Mouse (Mus musculus) stomach, embryonic 14.5 days (tissue): ENCODE measurements at regions not wholly inside any gene's neighbourhood (a gene's known extent, or its start where the extent isn't known, plus 50 kb on each side); places are given as distances from the start of the nearest gene placed in this dataset.

ENCODE experiments used
- ATAC-seq: fragments of 200-750 bp; cut with Nextera tagmentation; 2 replicates; pipeline ENCODE4 v1.8.0; 2017; ENCODE audit warnings: low read depth, moderate TSS enrichment; ENCODE audit not compliant: insufficient number of reproducible peaks, insufficient read depth, low FRiP score
- H3K27ac ChIP-seq: fragments of 300-500 bp; sonication (generic); 2 replicates; pipeline ENCODE4 v1.5.1; 2014; ENCODE audit warnings: mild to moderate bottlenecking, low read length, moderate library complexity, mixed read lengths
- H3K27me3 ChIP-seq: fragments of 300-500 bp; sonication (generic); 2 replicates; pipeline ENCODE4 v1.6.1; 2014; ENCODE audit warnings: low read length, control low read depth, mixed read lengths; ENCODE audit not compliant: control insufficient read depth, insufficient read depth
- H3K36me3 ChIP-seq: fragments of 300-500 bp; sonication (generic); 2 replicates; pipeline ENCODE4 v1.6.1; 2014; ENCODE audit warnings: mild to moderate bottlenecking, control low read depth, low read length, moderate library complexity, mixed read lengths; ENCODE audit not compliant: control insufficient read depth, insufficient read depth
- H3K4me1 ChIP-seq: fragments of 300-500 bp; sonication (generic); 2 replicates; pipeline ENCODE4 v1.6.1; 2014; ENCODE audit warnings: low read length, control low read depth, mixed read lengths; ENCODE audit not compliant: control insufficient read depth, insufficient read depth
- H3K4me2 ChIP-seq: fragments of 300-500 bp; sonication (generic); replicated peaks from 2 replicates; pipeline ENCODE4 v1.6.1; 2014; ENCODE audit warnings: low read depth, low read length, control low read depth
- H3K4me3 ChIP-seq: fragments of 300-500 bp; sonication (generic); 2 replicates; pipeline ENCODE4 v1.5.1; 2014; ENCODE audit warnings: low read depth, low read length, control low read depth
- H3K9ac ChIP-seq: fragments of 300-500 bp; sonication (generic); replicated peaks from 2 replicates; pipeline ENCODE4 v1.6.1; 2014; ENCODE audit warnings: low read depth, mild to moderate bottlenecking, control low read depth, low read length, moderate library complexity, mixed read lengths
- H3K9me3 ChIP-seq: fragments of 300-500 bp; sonication (generic); 2 replicates; pipeline ENCODE4 v1.6.1; 2016; ENCODE audit warnings: low read depth, low read length, control low read depth; ENCODE audit not compliant: control insufficient read depth
- WGBS: fragments of 180-500 bp; shearing (Covaris S2); extraction: QIAGEN DNeasy Blood & Tissue Kit; methylation state at CpG from one replicate; pipeline ENCODE4 v1.1.7; 2014; 5-methylcytosine and 5-hydroxymethylcytosine counted together

- H3K27ac ChIP-seq: 0 out of 2 replicates have a peak overlapping the region, but pooled peaks have one; percentile 21
- no peaks in the 10 kb centered on the region for H3K9me3 ChIP-seq
- WGBS: 33% methylated on average over 11 of the region's 11 CpGs
- no peaks in the 10 kb centered on the region for H3K27me3 ChIP-seq
- no peak for ATAC-seq
- H3K4me3 ChIP-seq: no peak overlapping the region
- H3K4me2 ChIP-seq: no peak overlapping the region
- no peak overlapping the region for H3K9ac ChIP-seq
- no peaks in the 10 kb centered on the region for H3K36me3 ChIP-seq
- H3K4me1 ChIP-seq: 0 out of 2 replicates have a peak, but pooled peaks cover 4% of the 10 kb centered on the region
Observed at GRCm38 (mm10) chr5:136637872-136638271, 55.1 kb upstream of the Myl10 start.

- H3K36me3 ChIP-seq: no peaks in the 10 kb centered on the region
- H3K4me3 ChIP-seq: no peak overlapping the region
- no peaks in the 10 kb centered on the region for H3K9me3 ChIP-seq
- no peak for ATAC-seq
- WGBS: 87% methylated on average over 4 of the region's 5 CpGs
- no peaks in the 10 kb centered on the region for H3K27me3 ChIP-seq
- H3K9ac ChIP-seq: no peak overlapping the region
- H3K4me1 ChIP-seq: 0 out of 2 replicates have a peak, but pooled peaks cover 4% of the 10 kb centered on the region
- no peak overlapping the region for H3K27ac ChIP-seq
- H3K4me2 ChIP-seq: no peak overlapping the region
Observed at GRCm38 (mm10) chr5:136640871-136641619, 51.9 kb upstream of the Myl10 start.

DNA sequence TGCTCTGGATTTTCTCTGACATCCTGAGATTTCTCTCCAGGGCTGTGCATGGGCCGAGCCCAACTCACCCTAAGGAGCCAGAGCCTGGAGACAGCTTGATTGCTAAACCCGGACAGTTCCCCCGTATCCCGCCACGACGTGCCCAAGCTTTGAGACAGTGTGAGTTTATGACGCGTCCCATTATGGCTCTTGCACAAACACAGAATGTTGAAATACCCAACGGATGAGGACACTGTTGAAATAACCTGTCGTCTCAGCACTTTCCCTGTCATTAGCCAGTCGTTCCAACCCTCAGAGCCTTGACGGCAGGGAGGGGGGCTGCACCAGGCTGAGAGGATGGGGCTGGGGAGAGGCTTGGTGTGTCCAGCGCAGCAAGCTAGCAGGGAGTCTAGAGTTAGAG is 50.7 kb upstream of the Myl10 start:
- Histone ChIP-seq H3K4me3 (no peak overlapping the region), H3K27me3 (no peaks in the 10 kb centered on the region), H3K4me1 (0 out of 2 replicates have a peak, but pooled peaks cover 4% of the 10 kb centered on the region), H3K9ac (no peak overlapping the region), H3K9me3 (no peaks in the 10 kb centered on the region), H3K36me3 (no peaks in the 10 kb centered on the region), H3K27ac (no peak overlapping the region), H3K4me2 (no peak overlapping the region)
- 65% methylated on average over 13 of the region's 13 CpGs for WGBS
- no peak for ATAC-seq
